Mouse (Mus musculus) hindbrain, embryonic 16.5 days (tissue): ENCODE data around the gene Slc22a29. TPM values are rescaled to one million over a fixed set of nuclear protein-coding genes. Genes with fewer than 3 reads are reported as not detected.

Source experiments
- polyA plus RNA-seq: library from polyadenylated mRNA; unstranded; fragments of >200 nt; fragmentation: Nextera tagmentation; extraction: Ambion mirVana; gene quantifications from 2 replicates; pipeline ENCODE4 v1.2.1, GENCODE M21; 2015

Slc22a29 gene
- polyA plus RNA-seq, 1 experiment from 2014 or later = not detected

Other genes starting within 250 kb of the Slc22a29 start
- not detected in 2 replicates for gene Slc22a28, start 86.9 kb downstream of the Slc22a29 start, polyA plus RNA-seq
- gene Slc22a30, start 186.2 kb upstream of the Slc22a29 start, polyA plus RNA-seq = not detected in 2 replicates